Mouse (Mus musculus): Measurements from ENCODE around the gene Loxl3. TPM values are rescaled to one million over a fixed set of nuclear protein-coding genes. Genes with fewer than 3 reads are reported as not detected.
A peak's percentile ranks its signal among the peaks of the same experiment; 100 is the strongest.

Gene Loxl3
- total RNA-seq, 4 experiments from 2014 or later = 2.5 to 4.7 (median 3.2) TPM

- DNase-seq (ENCODE audit: low spot score in 2 of 2) = no peak
Observed at GRCm38 (mm10) chr6:83086121-83087035, 52.4 kb downstream of the Loxl3 start, which contains the start of gene Lbx2. Lbx2 (plus strand) TSS chr6:83086367.

GRCm38 (mm10) chr6:83087205-83087925 lies 53.4 kb downstream of the Loxl3 start:
- no peak for DNase-seq (ENCODE audit: low spot score in 2 of 2)

- DNase-seq (ENCODE audit: low spot score in 2 of 2) = no peak
Observed at GRCm38 (mm10) chr6:83087926-83088260, 53.9 kb downstream of the Loxl3 start.

- no peak for DNase-seq (ENCODE audit: low spot score in 2 of 2)
Observed at GRCm38 (mm10) chr6:83092416-83093127, 58.6 kb downstream of the Loxl3 start.

- DNase-seq (ENCODE audit: low spot score in 2 of 2) = no peak
Observed at GRCm38 (mm10) chr6:83095968-83096367, 62.0 kb downstream of the Loxl3 start.

- DNase-seq (ENCODE audit: low spot score in 2 of 2) = no peak
Observed at GRCm38 (mm10) chr6:83098411-83098810, 64.4 kb downstream of the Loxl3 start.

- peak; percentile 92 for DNase-seq (ENCODE audit: low spot score in 2 of 2)
Observed at GRCm38 (mm10) chr6:83101316-83101687, 67.3 kb downstream of the Loxl3 start, which contains the start of the genes Ccdc142 and Gm42688. Ccdc142 (plus strand) TSS chr6:83101601. Gm42688 (plus strand) TSS chr6:83101617.

- peak in 1 of 2 experiments; percentile 59 for DNase-seq (ENCODE audit: low spot score in 2 of 2)
Observed at GRCm38 (mm10) chr6:83101688-83102556, 67.9 kb downstream of the Loxl3 start.

Small RNA genes within 50 kb of the gene (microRNA-seq; reads per million reads assigned to microRNA genes)
- gene Mir3470a = 0 reads per million in 2 experiments
- gene Mir7040 = 0.25 to 0.64 reads per million in 2 experiments

Other genes starting within 250 kb of the Loxl3 start
- 10 to 100 TPM; 33.5 to 44.9 (median 40.1) TPM for gene Sema4f, start 94.4 kb upstream of the Loxl3 start, total RNA-seq (2022)
- gene M1ap, start 87.3 kb upstream of the Loxl3 start, total RNA-seq (2022) = under 1 TPM in 2 of 4 experiments, not detected in 2; 0.18 to 0.23 TPM
- 1 to 10 TPM; 3.3 to 7.4 (median 5.0) TPM for gene Dok1, start 702 bp upstream of the Loxl3 start, total RNA-seq (2022)
- 100 to 1,000 TPM; 123 to 153 (median 136) TPM for gene Aup1, start 20.3 kb downstream of the Loxl3 start, total RNA-seq (2022)
- gene Htra2, start 21.1 kb downstream of the Loxl3 start, total RNA-seq (2022) = 10 to 100 TPM; 50.0 to 60.6 (median 51.8) TPM
- gene Dqx1, start 23.7 kb downstream of the Loxl3 start, total RNA-seq (2022) = 1 to 10 TPM in 3 of 4 experiments, under 1 TPM in 1; 0.41 to 2.1 (median 1.5) TPM
- gene Tlx2, start 36.1 kb downstream of the Loxl3 start, total RNA-seq (2022) = not detected
- 10 to 100 TPM; 32.0 to 37.0 (median 34.0) TPM for gene Pcgf1, start 43.7 kb downstream of the Loxl3 start, total RNA-seq (2022)
- gene Lbx2, start 52.2 kb downstream of the Loxl3 start, total RNA-seq (2022) = 1 to 10 TPM in 1 of 4 experiments, under 1 TPM in 2, not detected in 1; 0.54 to 1.5 (median 0.68) TPM
- 10 to 100 TPM in 1 of 4 experiments, 1 to 10 TPM in 3; 6.6 to 13.8 (median 8.9) TPM for gene Ccdc142, start 67.4 kb downstream of the Loxl3 start, total RNA-seq (2022)
- 1 to 10 TPM; 7.5 to 9.1 (median 8.5) TPM for gene Gm42688, start 67.4 kb downstream of the Loxl3 start, total RNA-seq (2022)
- 10 to 100 TPM; 52.2 to 63.0 (median 61.9) TPM for gene Mrpl53, start 74.9 kb downstream of the Loxl3 start, total RNA-seq (2022)
- 10 to 100 TPM; 23.7 to 30.1 (median 28.2) TPM for gene Mogs, start 81.3 kb downstream of the Loxl3 start, total RNA-seq (2022)
- 10 to 100 TPM; 47.2 to 57.7 (median 52.1) TPM for gene Wbp1, start 87.4 kb downstream of the Loxl3 start, total RNA-seq (2022)
- 10 to 100 TPM; 20.6 to 29.8 (median 26.7) TPM for gene Ino80b, start 91.3 kb downstream of the Loxl3 start, total RNA-seq (2022)
- 10 to 100 TPM; 75.6 to 85.0 (median 80.3) TPM for gene Rtkn, start 101.3 kb downstream of the Loxl3 start, total RNA-seq (2022)
- 10 to 100 TPM; 23.4 to 27.5 (median 26.9) TPM for gene Wdr54, start 122.2 kb downstream of the Loxl3 start, total RNA-seq (2022)
- 10 to 100 TPM; 21.2 to 23.8 (median 22.7) TPM for gene 1700003E16Rik, start 122.2 kb downstream of the Loxl3 start, total RNA-seq (2022)
- 100 to 1,000 TPM; 363 to 385 (median 379) TPM for gene Dctn1, start 131.7 kb downstream of the Loxl3 start, total RNA-seq (2022)
- gene Slc4a5, start 185.7 kb downstream of the Loxl3 start, total RNA-seq (2022) = 1 to 10 TPM in 2 of 4 experiments, under 1 TPM in 2; 0.21 to 1.5 (median 0.78) TPM